Mouse (Mus musculus) lung, embryonic 16.5 days (tissue): ENCODE data around the gene Adgrl3. TPM values are rescaled to one million over a fixed set of nuclear protein-coding genes. Genes with fewer than 3 reads are reported as not detected.

Experiments used
- ATAC-seq: fragments of 200-750 bp; cut with Nextera tagmentation; 2 replicates; pipeline ENCODE4 v1.8.0; 2017; ENCODE audit warnings: low read depth, mild to moderate bottlenecking, moderate library complexity
- H3K27ac ChIP-seq: fragments of 300-500 bp; sonication (generic); 2 replicates; pipeline ENCODE4 v1.5.1; 2014; ENCODE audit warnings: mild to moderate bottlenecking, control low read depth, low read length
- H3K27me3 ChIP-seq: fragments of 300-500 bp; sonication (generic); 2 replicates; pipeline ENCODE4 v1.6.1; 2014; ENCODE audit warnings: low read depth, low read length, mixed read lengths; ENCODE audit not compliant: control insufficient read depth, insufficient read depth
- H3K36me3 ChIP-seq: fragments of 300-500 bp; sonication (generic); 2 replicates; pipeline ENCODE4 v1.6.1; 2014; ENCODE audit warnings: low read length; ENCODE audit not compliant: control insufficient read depth, insufficient read depth
- H3K4me1 ChIP-seq: fragments of 300-500 bp; sonication (generic); replicated peaks from 2 replicates; pipeline ENCODE4 v1.6.1; 2014; ENCODE audit warnings: low read length, mixed read lengths; ENCODE audit not compliant: control insufficient read depth, insufficient read depth
- H3K4me2 ChIP-seq: fragments of 300-500 bp; sonication (generic); 2 replicates; pipeline ENCODE4 v1.6.1; 2014; ENCODE audit warnings: low read depth, low read length, control low read depth
- H3K4me3 ChIP-seq: fragments of 300-500 bp; sonication (generic); 2 replicates; pipeline ENCODE4 v1.5.1; 2014; ENCODE audit warnings: mild to moderate bottlenecking, low read length, control low read depth
- H3K9ac ChIP-seq: fragments of 300-500 bp; sonication (generic); 2 replicates; pipeline ENCODE4 v1.6.1; 2014; ENCODE audit warnings: low read length, control low read depth
- H3K9me3 ChIP-seq: fragments of 300-500 bp; sonication (generic); 2 replicates; pipeline ENCODE4 v1.6.1; 2016; ENCODE audit warnings: low read length; ENCODE audit not compliant: control insufficient read depth
- whole genome bisulfite sequencing: fragments of 180-500 bp; shearing (Covaris S2); extraction: QIAGEN DNeasy Blood & Tissue Kit; methylation state at CpG from one replicate; pipeline ENCODE4 v1.1.7; 2014; 5-methylcytosine and 5-hydroxymethylcytosine counted together
- polyA plus RNA-seq: library from polyadenylated mRNA; unstranded; fragments of >200 nt; fragmentation: Nextera tagmentation; extraction: Ambion mirVana; gene quantifications from 2 replicates; pipeline ENCODE4 v1.2.1, GENCODE M21; 2015

Gene Adgrl3
- polyA plus RNA-seq, 1 experiment from 2014 or later: 13.8 TPM

- Histone ChIP-seq H3K4me1 (peaks cover 6% of the 10 kb centered on the region; the same call in 1 of the 2 replicates), H3K27me3 (no peaks in the 10 kb centered on the region), H3K4me3 (no peak overlapping the region), H3K36me3 (no peaks in the 10 kb centered on the region), H3K4me2 (no peak overlapping the region), H3K9ac (no peak overlapping the region), H3K27ac (no peak overlapping the region), H3K9me3 (no peaks in the 10 kb centered on the region)
- 49% methylated on average over 4 of the region's 4 CpGs for WGBS
- ATAC-seq: peak; percentile 57
Measured at GRCm38 (mm10) chr5:81326916-81327315, 307.0 kb downstream of the Adgrl3 start.

GRCm38 (mm10) chr5:81327392-81327791 is 307.5 kb downstream of the Adgrl3 start:
- Histone ChIP-seq H3K9me3 (no peaks in the 10 kb centered on the region), H3K4me1 (peaks cover 6% of the 10 kb centered on the region; the same call in 1 of the 2 replicates), H3K4me3 (no peak overlapping the region), H3K27me3 (no peaks in the 10 kb centered on the region), H3K36me3 (no peaks in the 10 kb centered on the region), H3K27ac (no peak overlapping the region), H3K9ac (no peak overlapping the region), H3K4me2 (no peak overlapping the region)
- ATAC-seq: peak; percentile 81
- WGBS: 43% methylated on average over 1 of the region's 1 CpGs

GRCm38 (mm10) chr5:81329571-81329971 is 309.6 kb downstream of the Adgrl3 start:
- Histone ChIP-seq H3K36me3 (no peaks in the 10 kb centered on the region), H3K4me2 (no peak overlapping the region), H3K9ac (no peak overlapping the region), H3K27ac (no peak overlapping the region), H3K9me3 (no peaks in the 10 kb centered on the region), H3K27me3 (no peaks in the 10 kb centered on the region), H3K4me3 (no peak overlapping the region), H3K4me1 (peaks cover 6% of the 10 kb centered on the region; the same call in 1 of the 2 replicates)
- whole genome bisulfite sequencing: 41% methylated on average over 18 of the region's 18 CpGs
- no peak for ATAC-seq

GRCm38 (mm10) chr5:81344330-81344729 is 324.4 kb downstream of the Adgrl3 start:
- WGBS: 79% methylated on average over 1 of the region's 1 CpGs
- H3K4me1 ChIP-seq: no peaks in the 10 kb centered on the region
- H3K9ac ChIP-seq: no peak overlapping the region
- no peaks in the 10 kb centered on the region for H3K36me3 ChIP-seq
- ATAC-seq: no peak
- no peak overlapping the region for H3K4me2 ChIP-seq
- H3K9me3 ChIP-seq: no peaks in the 10 kb centered on the region
- no peaks in the 10 kb centered on the region for H3K27me3 ChIP-seq
- no peak overlapping the region for H3K27ac ChIP-seq
- no peak overlapping the region for H3K4me3 ChIP-seq

- ATAC-seq: peak; percentile 45; the same call in 1 of the 2 replicates
- H3K27ac ChIP-seq: no peak overlapping the region
- no peaks in the 10 kb centered on the region for H3K4me1 ChIP-seq
- WGBS: 22% methylated on average over 3 of the region's 3 CpGs
- H3K4me3 ChIP-seq: no peak overlapping the region
- H3K9ac ChIP-seq: no peak overlapping the region
- H3K9me3 ChIP-seq: no peaks in the 10 kb centered on the region
- no peaks in the 10 kb centered on the region for H3K36me3 ChIP-seq
- H3K27me3 ChIP-seq: no peaks in the 10 kb centered on the region
- H3K4me2 ChIP-seq: no peak overlapping the region
Measured at GRCm38 (mm10) chr5:81345096-81345435, 325.1 kb downstream of the Adgrl3 start.

GRCm38 (mm10) chr5:81345436-81346131 is 325.6 kb downstream of the Adgrl3 start:
- Histone ChIP-seq H3K27ac (no peak overlapping the region), H3K4me1 (no peaks in the 10 kb centered on the region), H3K4me2 (no peak overlapping the region), H3K4me3 (no peak overlapping the region), H3K9ac (no peak overlapping the region), H3K9me3 (no peaks in the 10 kb centered on the region), H3K27me3 (no peaks in the 10 kb centered on the region), H3K36me3 (no peaks in the 10 kb centered on the region)
- ATAC-seq: peak; percentile 79
- 57% methylated on average over 9 of the region's 9 CpGs for WGBS

GRCm38 (mm10) chr5:81347571-81347970 is 327.6 kb downstream of the Adgrl3 start:
- H3K9ac ChIP-seq: no peak overlapping the region
- H3K27me3 ChIP-seq: no peaks in the 10 kb centered on the region
- no peaks in the 10 kb centered on the region for H3K9me3 ChIP-seq
- H3K4me2 ChIP-seq: no peak overlapping the region
- no peaks in the 10 kb centered on the region for H3K36me3 ChIP-seq
- no peak for ATAC-seq
- H3K27ac ChIP-seq: no peak overlapping the region
- WGBS: 46% methylated on average over 4 of the region's 4 CpGs
- no peak overlapping the region for H3K4me3 ChIP-seq
- H3K4me1 ChIP-seq: no peaks in the 10 kb centered on the region

GRCm38 (mm10) chr5:81359560-81359959 is 339.6 kb downstream of the Adgrl3 start:
- no peak for ATAC-seq
- Histone ChIP-seq H3K36me3 (no peaks in the 10 kb centered on the region), H3K27ac (no peak overlapping the region), H3K4me3 (no peak overlapping the region), H3K4me2 (no peak overlapping the region), H3K9ac (no peak overlapping the region), H3K27me3 (no peaks in the 10 kb centered on the region), H3K9me3 (no peaks in the 10 kb centered on the region), H3K4me1 (no peaks in the 10 kb centered on the region)
- 72% methylated on average over 2 of the region's 2 CpGs for WGBS

GRCm38 (mm10) chr5:81364198-81364643 is 344.3 kb downstream of the Adgrl3 start:
- no peak overlapping the region for H3K27ac ChIP-seq
- H3K27me3 ChIP-seq: no peaks in the 10 kb centered on the region
- peak; percentile 81 for ATAC-seq
- 52% methylated on average over 8 of the region's 8 CpGs for WGBS
- no peaks in the 10 kb centered on the region for H3K4me1 ChIP-seq
- H3K9me3 ChIP-seq: no peaks in the 10 kb centered on the region
- H3K36me3 ChIP-seq: no peaks in the 10 kb centered on the region
- H3K9ac ChIP-seq: no peak overlapping the region
- H3K4me3 ChIP-seq: no peak overlapping the region
- no peak overlapping the region for H3K4me2 ChIP-seq
